9 mouse cellular contexts compared by ENCODE assay signal in genomic region chr4:124990325-124990724, GRCm38 (mm10). TPM values are rescaled to one million over a fixed set of nuclear protein-coding genes. Genes with fewer than 3 reads are reported as not detected.
DNase-seq lines count a peak whose midpoint lies in the region; ATAC-seq and TF ChIP-seq lines count a peak whose summit lies in the region.
"Had no signal": no experiment of that assay in that cellular context is flagged by ENCODE, and none has a peak within 500 bp of the region (broad histone marks: within the 10 kb centered on the region; RNA-seq: fewer than 3 reads in every experiment).

No protein-coding gene starts in this region.

- DNase-seq in kidney, adult 9 months, result no peak
- peak; percentile 33 for DNase-seq in embryonic facial prominence, embryonic 10.5 days (ENCODE audit: low spot score)
- no peak for DNase-seq in intestine, embryonic 14.5 days (ENCODE audit: low spot score)
- DNase-seq in midbrain, embryonic 11.5 days (ENCODE audit: low spot score, missing footprints), result peak; percentile 92
- DNase-seq in frontal cortex, postnatal 36 days (ENCODE audit: low spot score in 2 of 2), result no peak
- DNase-seq in left cerebral cortex, adult 2 months (ENCODE audit: extremely low spot score in 1 of 2, low spot score in 2 of 2), result no peak
- DNase-seq in left cerebral cortex, adult 8-10 months (ENCODE audit: low spot score in 2 of 2), result no peak
- DNase-seq: layer of hippocampus, postnatal 36 days had no signal

- 0 out of 2 replicates have a peak, but pooled peaks have one; percentile 0 for ATAC-seq in kidney, embryonic 15.5 days (replicated peaks; ENCODE audit: low FRiP score)
- ATAC-seq in intestine, embryonic 14.5 days (replicated peaks; ENCODE audit: low FRiP score, low TSS enrichment, low read depth), result no peak
- ATAC-seq in midbrain, embryonic 11.5 days (ENCODE audit: low FRiP score), result 0 out of 2 replicates have a peak, but pooled peaks have one; percentile 3

- 2% methylated on average over 7 of the region's 7 CpGs for WGBS in kidney, embryonic 15.5 days
- 1% methylated on average over 7 of the region's 7 CpGs for whole genome bisulfite sequencing in embryonic facial prominence, embryonic 10.5 days
- WGBS in intestine, embryonic 14.5 days, result 10% methylated on average over 7 of the region's 7 CpGs
- under 1% methylated on average over 7 of the region's 7 CpGs for WGBS in midbrain, embryonic 11.5 days

- peaks cover 64% of the 10 kb centered on the region for H3K4me1 ChIP-seq in kidney, embryonic 15.5 days
- H3K4me1 ChIP-seq in embryonic facial prominence, embryonic 10.5 days, result peaks cover 65% of the 10 kb centered on the region
- peaks cover 37% of the 10 kb centered on the region for H3K4me1 ChIP-seq in intestine, embryonic 14.5 days (replicated peaks; ENCODE audit: control insufficient read depth, insufficient read depth, low read length)
- H3K4me1 ChIP-seq in midbrain, embryonic 11.5 days (ENCODE audit: control insufficient read depth, insufficient read depth, low read length), result peaks cover 40% of the 10 kb centered on the region

- H3K4me3 ChIP-seq in kidney, embryonic 15.5 days (replicated peaks), result peak overlapping the region; percentile 15; the same call in 1 of the 2 replicates
- H3K4me3 ChIP-seq in embryonic facial prominence, embryonic 10.5 days, result peak overlapping the region; percentile 49
- H3K4me3 ChIP-seq in intestine, embryonic 14.5 days (ENCODE audit: low read depth, low read length), result no peak overlapping the region
- H3K4me3 ChIP-seq in midbrain, embryonic 11.5 days (ENCODE audit: low read depth, low read length), result peak overlapping the region; percentile 6; the same call in 1 of the 2 replicates
- no peak overlapping the region for H3K4me3 ChIP-seq in left cerebral cortex, adult 2 months

- no peaks in the 10 kb centered on the region for H3K9me3 ChIP-seq in kidney, embryonic 15.5 days (replicated peaks)
- no peaks in the 10 kb centered on the region for H3K9me3 ChIP-seq in embryonic facial prominence, embryonic 10.5 days
- H3K9me3 ChIP-seq in intestine, embryonic 14.5 days (ENCODE audit: control insufficient read depth, low read length), result no peaks in the 10 kb centered on the region
- no peaks in the 10 kb centered on the region for H3K9me3 ChIP-seq in midbrain, embryonic 11.5 days (ENCODE audit: control insufficient read depth, low read length)

- H3K27ac ChIP-seq in kidney, embryonic 15.5 days, result peak overlapping the region; percentile 81
- H3K27ac ChIP-seq in embryonic facial prominence, embryonic 10.5 days (replicated peaks), result peak overlapping the region; percentile 70
- no peak overlapping the region for H3K27ac ChIP-seq in intestine, embryonic 14.5 days (ENCODE audit: low read depth)
- H3K27ac ChIP-seq in midbrain, embryonic 11.5 days (ENCODE audit: low read depth, low read length), result no peak overlapping the region
- no peak overlapping the region for H3K27ac ChIP-seq in left cerebral cortex, adult 2 months

- H3K4me2 ChIP-seq in kidney, embryonic 15.5 days, result peak overlapping the region; percentile 79
- H3K4me2 ChIP-seq in intestine, embryonic 14.5 days (ENCODE audit: low read length), result peak overlapping the region; percentile 17
- H3K4me2 ChIP-seq in midbrain, embryonic 11.5 days, result peak overlapping the region; percentile 34

- intact Hi-C loops in left cerebral cortex, adult 2 months (cut with DNase I), result no loop called here

- H3K36me3 ChIP-seq in kidney, embryonic 15.5 days, result no peaks in the 10 kb centered on the region
- no peaks in the 10 kb centered on the region for H3K36me3 ChIP-seq in embryonic facial prominence, embryonic 10.5 days (replicated peaks)
- H3K36me3 ChIP-seq in intestine, embryonic 14.5 days (ENCODE audit: control insufficient read depth, insufficient read depth, low read length), result no peaks in the 10 kb centered on the region
- H3K36me3 ChIP-seq in midbrain, embryonic 11.5 days (ENCODE audit: control insufficient read depth, insufficient read depth, low read length), result no peaks in the 10 kb centered on the region

- peak overlapping the region; percentile 21; the same call in 1 of the 2 replicates for H3K9ac ChIP-seq in kidney, embryonic 15.5 days
- no peak overlapping the region for H3K9ac ChIP-seq in intestine, embryonic 14.5 days (ENCODE audit: low read length)
- peak overlapping the region; percentile 41 for H3K9ac ChIP-seq in midbrain, embryonic 11.5 days (ENCODE audit: low read length)

- peaks cover 68% of the 10 kb centered on the region for H3K27me3 ChIP-seq in kidney, embryonic 15.5 days
- H3K27me3 ChIP-seq in embryonic facial prominence, embryonic 10.5 days (replicated peaks; ENCODE audit: low read depth, poor library complexity, severe bottlenecking), result peaks cover 80% of the 10 kb centered on the region
- peaks cover 45% of the 10 kb centered on the region for H3K27me3 ChIP-seq in intestine, embryonic 14.5 days (replicated peaks; ENCODE audit: control insufficient read depth, insufficient read depth, low read length)
- H3K27me3 ChIP-seq in midbrain, embryonic 11.5 days (ENCODE audit: control insufficient read depth, insufficient read depth, low read length), result peaks cover 45% of the 10 kb centered on the region

- TF ChIP-seq CTCF in left cerebral cortex, adult 2 months (IDR thresholded peaks at IDR 0.05), result no peak

RNA-seq across cellular contexts. Expression of gene Rspo1, which starts 4.1 kb away (rescaled TPM):
- 30.9 and 32.4 TPM in 2 replicates for polyA plus RNA-seq in kidney, embryonic 15.5 days (2015; fragmentation: Nextera tagmentation; extraction: Ambion mirVana)
- polyA plus RNA-seq in embryonic facial prominence, embryonic 10.5 days (2016; fragmentation: Nextera tagmentation; extraction: Ambion mirVana), result 8.2 TPM in 2 replicates
- polyA plus RNA-seq in intestine, embryonic 14.5 days (2014; fragmentation: Nextera tagmentation; extraction: Ambion mirVana), result 13.9 and 14.6 TPM in 2 replicates
- 9.0 and 11.9 TPM in 2 replicates for polyA plus RNA-seq in midbrain, embryonic 11.5 days (2014; fragmentation: Nextera tagmentation; extraction: Ambion mirVana)
- total RNA-seq in left cerebral cortex, adult 2 months (2021), result 10 to 100 TPM; 17.1 to 21.6 TPM
- 10 to 100 TPM; 14.0 to 18.9 (median 15.1) TPM for total RNA-seq in left cerebral cortex, adult 8-10 months (2022)

RNA-seq across cellular contexts. Expression of gene Gnl2, which starts 26.1 kb away (rescaled TPM):
- polyA plus RNA-seq in kidney, embryonic 15.5 days (2015; fragmentation: Nextera tagmentation; extraction: Ambion mirVana), result 83.7 and 91.0 TPM in 2 replicates
- polyA plus RNA-seq in embryonic facial prominence, embryonic 10.5 days (2016; fragmentation: Nextera tagmentation; extraction: Ambion mirVana), result 93.7 and 101 TPM in 2 replicates
- 76.2 and 96.4 TPM in 2 replicates for polyA plus RNA-seq in intestine, embryonic 14.5 days (2014; fragmentation: Nextera tagmentation; extraction: Ambion mirVana)
- polyA plus RNA-seq in midbrain, embryonic 11.5 days (2014; fragmentation: Nextera tagmentation; extraction: Ambion mirVana), result 88.7 and 101 TPM in 2 replicates
- total RNA-seq in left cerebral cortex, adult 2 months (2021), result 10 to 100 TPM; 61.3 to 65.5 TPM
- total RNA-seq in left cerebral cortex, adult 8-10 months (2022), result 10 to 100 TPM; 54.2 to 67.7 (median 64.1) TPM

RNA-seq across cellular contexts. Expression of gene Cdca8, which starts 51.2 kb away (rescaled TPM):
- 149 and 151 TPM in 2 replicates for polyA plus RNA-seq in kidney, embryonic 15.5 days (2015; fragmentation: Nextera tagmentation; extraction: Ambion mirVana)
- polyA plus RNA-seq in embryonic facial prominence, embryonic 10.5 days (2016; fragmentation: Nextera tagmentation; extraction: Ambion mirVana), result 230 and 239 TPM in 2 replicates
- polyA plus RNA-seq in intestine, embryonic 14.5 days (2014; fragmentation: Nextera tagmentation; extraction: Ambion mirVana), result 138 TPM in 2 replicates
- polyA plus RNA-seq in midbrain, embryonic 11.5 days (2014; fragmentation: Nextera tagmentation; extraction: Ambion mirVana), result 244 and 248 TPM in 2 replicates
- 1 to 10 TPM; 1.2 to 1.9 TPM for total RNA-seq in left cerebral cortex, adult 2 months (2021)
- 1 to 10 TPM; 1.4 to 2.1 (median 1.7) TPM for total RNA-seq in left cerebral cortex, adult 8-10 months (2022)

RNA-seq across cellular contexts. Expression of gene 9930104L06Rik, which starts 53.5 kb away (rescaled TPM):
- polyA plus RNA-seq in kidney, embryonic 15.5 days (2015; fragmentation: Nextera tagmentation; extraction: Ambion mirVana), result 12.6 and 12.7 TPM in 2 replicates
- 17.6 and 18.0 TPM in 2 replicates for polyA plus RNA-seq in embryonic facial prominence, embryonic 10.5 days (2016; fragmentation: Nextera tagmentation; extraction: Ambion mirVana)
- polyA plus RNA-seq in intestine, embryonic 14.5 days (2014; fragmentation: Nextera tagmentation; extraction: Ambion mirVana), result 4.4 and 4.8 TPM in 2 replicates
- polyA plus RNA-seq in midbrain, embryonic 11.5 days (2014; fragmentation: Nextera tagmentation; extraction: Ambion mirVana), result 3.8 and 4.3 TPM in 2 replicates
- total RNA-seq in left cerebral cortex, adult 2 months (2021), result 10 to 100 TPM; 18.9 to 20.3 TPM
- total RNA-seq in left cerebral cortex, adult 8-10 months (2022), result 10 to 100 TPM; 19.6 to 24.4 (median 21.4) TPM

Comparison
In these comparisons a context has a peak if more than half of its experiments do, and no peak if none do; other contexts are left out.
1. H3K27ac ChIP-seq: peak in kidney, embryonic 15.5 days (single experiment) and embryonic facial prominence, embryonic 10.5 days (single experiment); none in intestine, embryonic 14.5 days (single experiment), midbrain, embryonic 11.5 days (single experiment) and left cerebral cortex, adult 2 months (single experiment).
2. H3K4me2 ChIP-seq: peak in every context shown above with its lines; median percentile 79 in kidney, embryonic 15.5 days; 34 in midbrain, embryonic 11.5 days; 17 in intestine, embryonic 14.5 days.
3. H3K4me3 ChIP-seq: peak in kidney, embryonic 15.5 days (single experiment), embryonic facial prominence, embryonic 10.5 days (single experiment) and midbrain, embryonic 11.5 days (single experiment); none in intestine, embryonic 14.5 days (single experiment) and left cerebral cortex, adult 2 months (single experiment).
4. DNase-seq: peak in embryonic facial prominence, embryonic 10.5 days (single experiment) and midbrain, embryonic 11.5 days (single experiment); none in kidney, adult 9 months (single experiment), intestine, embryonic 14.5 days (single experiment), frontal cortex, postnatal 36 days (0 of 2), left cerebral cortex, adult 2 months (0 of 2) and left cerebral cortex, adult 8-10 months (0 of 2).